In the genomic region with DNA sequence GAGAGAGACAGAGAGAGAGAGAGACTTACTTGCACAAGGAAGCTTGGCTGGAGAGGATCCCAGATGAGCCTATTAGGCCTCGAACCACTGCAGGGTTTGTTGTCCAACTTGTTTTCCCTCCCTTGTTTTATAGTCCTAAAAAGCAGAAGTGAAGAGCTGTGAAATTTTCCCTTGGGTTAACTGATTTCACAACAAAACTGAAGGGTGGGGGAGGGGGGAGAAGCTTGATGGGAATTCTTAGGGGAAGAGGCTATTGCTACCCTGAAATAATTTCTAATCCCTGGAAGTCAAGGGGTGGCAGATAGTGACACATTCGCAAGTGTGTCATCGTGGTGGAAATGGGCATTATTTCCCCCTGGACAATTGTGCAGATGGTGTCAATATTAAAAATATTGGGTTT, we compare ENCODE assay signal across 30 mouse cellular contexts. TPM values are rescaled to one million over a fixed set of nuclear protein-coding genes. Genes with fewer than 3 reads are reported as not detected.
A peak's percentile ranks its signal among the peaks of the same experiment; 100 is the strongest.
DNase-seq lines count a peak whose midpoint lies in the region; ATAC-seq and TF ChIP-seq lines count a peak whose summit lies in the region.
"Had no signal": no experiment of that assay in that cellular context is flagged by ENCODE, and none has a peak within 500 bp of the region (broad histone marks: within the 10 kb centered on the region; RNA-seq: fewer than 3 reads in every experiment).

A gene (minus strand): TSS at position 101 of the 400 bp plus-strand sequence.

- H3K4me3 ChIP-seq in heart, embryonic 10.5 days, result no peak within 1 kb of the TSS
- peak within 1 kb of the TSS; percentile 2; the same call in 1 of the 2 replicates for H3K4me3 ChIP-seq in spleen, adult 2 months (ENCODE audit: extremely low read depth, insufficient read depth, insufficient read length)
- H3K4me3 ChIP-seq in megakaryocyte, embryonic 14.5 days (replicated peaks), result peak within 1 kb of the TSS; percentile 87
- H3K4me3 ChIP-seq in midbrain, embryonic 15.5 days, result no peak within 1 kb of the TSS
- H3K4me3 ChIP-seq: embryonic facial prominence, embryonic 12.5 days; forebrain, embryonic 12.5 days; hindbrain, embryonic 13.5 days; limb, embryonic 12.5 days; midbrain, embryonic 13.5 days; myocyte; neural tube, embryonic 13.5 days had no signal

- DNase-seq in heart, embryonic 10.5 days (ENCODE audit: low spot score), result peak; percentile 3
- DNase-seq in heart, postnatal 10 days, result no peak
- no peak for DNase-seq in spleen, adult 2 months (ENCODE audit: low read depth in 1 of 2, low spot score in 2 of 2)
- no peak for DNase-seq in spleen, postnatal 10 days (ENCODE audit: low spot score in 2 of 2)
- no peak for DNase-seq in lung, postnatal 4 days
- DNase-seq in kidney, adult 8-10 months, result no peak
- DNase-seq: adrenal gland, postnatal 36 days; cerebellum, adult 18-20 months; cerebellum, postnatal 14 days; gastrocnemius, postnatal 36 days; heart, postnatal 36 days; kidney, adult 18-20 months; kidney, postnatal 25 days; layer of hippocampus, postnatal 36 days; right cerebral cortex, adult 18-20 months; right cerebral cortex, postnatal 4 days had no signal

- H3K27me3 ChIP-seq in heart, embryonic 10.5 days (ENCODE audit: insufficient read depth, poor library complexity, severe bottlenecking), result no peaks in the 10 kb centered on the region
- H3K27me3 ChIP-seq in spleen, adult 2 months (ENCODE audit: control insufficient read depth, insufficient read depth, low read length), result no peaks in the 10 kb centered on the region
- no peaks in the 10 kb centered on the region for H3K27me3 ChIP-seq in megakaryocyte, embryonic 14.5 days (replicated peaks)
- H3K27me3 ChIP-seq in midbrain, embryonic 15.5 days (replicated peaks), result no peaks in the 10 kb centered on the region
- H3K27me3 ChIP-seq: embryonic facial prominence, embryonic 12.5 days; forebrain, embryonic 12.5 days; hindbrain, embryonic 13.5 days; limb, embryonic 12.5 days; midbrain, embryonic 13.5 days; neural tube, embryonic 13.5 days; Patski had no signal

- 86% methylated on average over 3 of the region's 3 CpGs for WGBS in heart, embryonic 10.5 days
- WGBS in spleen, adult 2 months, result 69% methylated on average over 3 of the region's 3 CpGs
- WGBS in midbrain, embryonic 15.5 days, result 92% methylated on average over 3 of the region's 3 CpGs

- H3K27ac ChIP-seq in heart, embryonic 10.5 days, result no peak within 1 kb of the TSS
- no peak within 1 kb of the TSS for H3K27ac ChIP-seq in spleen, adult 2 months (ENCODE audit: insufficient read depth, low read length)
- no peak within 1 kb of the TSS for H3K27ac ChIP-seq in midbrain, embryonic 15.5 days
- H3K27ac ChIP-seq: embryonic facial prominence, embryonic 12.5 days; forebrain, embryonic 12.5 days; hindbrain, embryonic 13.5 days; limb, embryonic 12.5 days; midbrain, embryonic 13.5 days; neural tube, embryonic 13.5 days had no signal

- no peak within 1 kb of the TSS for H3K4me2 ChIP-seq in midbrain, embryonic 15.5 days
- H3K4me2 ChIP-seq: embryonic facial prominence, embryonic 12.5 days; forebrain, embryonic 12.5 days; hindbrain, embryonic 13.5 days; limb, embryonic 12.5 days; midbrain, embryonic 13.5 days; neural tube, embryonic 13.5 days had no signal

- TF ChIP-seq POLR2A in spleen, adult 2 months (IDR thresholded peaks at IDR 0.05; ENCODE audit: low read depth, low read length), result no peak

- intact Hi-C loops in heart, postnatal 10 days (cut with DNase I), result no loop called here

- ATAC-seq in midbrain, embryonic 15.5 days (replicated peaks), result no peak
- ATAC-seq: CD4-positive, CD25-positive, alpha-beta regulatory T cell, adult 4 months; lung, postnatal 0 days; midbrain, embryonic 13.5 days; Patski had no signal

- no peak within 1 kb of the TSS for H3K9ac ChIP-seq in midbrain, embryonic 15.5 days
- H3K9ac ChIP-seq: embryonic facial prominence, embryonic 12.5 days; forebrain, embryonic 12.5 days; hindbrain, embryonic 13.5 days; limb, embryonic 12.5 days; midbrain, embryonic 13.5 days; neural tube, embryonic 13.5 days had no signal

- H3K36me3 ChIP-seq in heart, embryonic 10.5 days, result no peaks in the 10 kb centered on the region
- no peaks in the 10 kb centered on the region for H3K36me3 ChIP-seq in spleen, adult 2 months (ENCODE audit: control insufficient read depth, insufficient read depth, low read length)
- H3K36me3 ChIP-seq in megakaryocyte, embryonic 14.5 days (replicated peaks; ENCODE audit: low read length), result peaks cover 58% of the 10 kb centered on the region
- H3K36me3 ChIP-seq in midbrain, embryonic 15.5 days (replicated peaks), result no peaks in the 10 kb centered on the region
- H3K36me3 ChIP-seq: embryonic facial prominence, embryonic 12.5 days; forebrain, embryonic 12.5 days; hindbrain, embryonic 13.5 days; limb, embryonic 12.5 days; midbrain, embryonic 13.5 days; neural tube, embryonic 13.5 days had no signal

- no peaks in the 10 kb centered on the region for H3K9me3 ChIP-seq in heart, embryonic 10.5 days
- H3K9me3 ChIP-seq in megakaryocyte, embryonic 14.5 days, result no peaks in the 10 kb centered on the region
- H3K9me3 ChIP-seq in midbrain, embryonic 15.5 days, result no peaks in the 10 kb centered on the region
- H3K9me3 ChIP-seq: embryonic facial prominence, embryonic 12.5 days; forebrain, embryonic 12.5 days; hindbrain, embryonic 13.5 days; limb, embryonic 12.5 days; midbrain, embryonic 13.5 days; neural tube, embryonic 13.5 days had no signal

- H3K4me1 ChIP-seq in heart, embryonic 10.5 days, result no peaks in the 10 kb centered on the region
- peaks cover 8% of the 10 kb centered on the region; the same call in 1 of the 2 replicates for H3K4me1 ChIP-seq in spleen, adult 2 months (ENCODE audit: control insufficient read depth, insufficient read depth, insufficient read length)
- H3K4me1 ChIP-seq in megakaryocyte, embryonic 14.5 days, result peaks cover 94% of the 10 kb centered on the region
- no peaks in the 10 kb centered on the region for H3K4me1 ChIP-seq in midbrain, embryonic 15.5 days
- H3K4me1 ChIP-seq: embryonic facial prominence, embryonic 12.5 days; forebrain, embryonic 12.5 days; hindbrain, embryonic 13.5 days; limb, embryonic 12.5 days; midbrain, embryonic 13.5 days; neural tube, embryonic 13.5 days had no signal

- TF ChIP-seq CTCF in spleen, adult 2 months (IDR thresholded peaks at IDR 0.05; ENCODE audit: extremely low read depth, insufficient read depth, insufficient read length, insufficient replicate concordance), result no peak

RNA-seq across cellular contexts. Expression of the gene that starts here (rescaled TPM):
- polyA plus RNA-seq in heart, embryonic 10.5 days (2016; fragmentation: Nextera tagmentation; extraction: Ambion mirVana), result not detected in 2 replicates
- under 1 TPM; 0.25 to 0.34 TPM for total RNA-seq in heart, postnatal 10 days (2021)
- polyA plus RNA-seq in spleen, adult 2 months (2012; rRNA removed), result 5.8 and 6.4 TPM in 2 replicates
- polyA plus RNA-seq in megakaryocyte, embryonic 14.5 days (2012; ENCODE audit: insufficient read depth, low replicate concordance), result 2.2 and 4.8 TPM in 2 replicates
- not detected in 2 replicates for polyA plus RNA-seq in midbrain, embryonic 15.5 days (2015; fragmentation: Nextera tagmentation; extraction: Ambion mirVana)
- total RNA-seq: gastrocnemius, adult 18-20 months; gastrocnemius, postnatal 36 days; layer of hippocampus, postnatal 36 days; left cerebral cortex, postnatal 10 days had no signal
- polyA plus RNA-seq: embryonic facial prominence, embryonic 12.5 days; forebrain, embryonic 12.5 days; hindbrain, embryonic 13.5 days; limb, embryonic 12.5 days; midbrain, embryonic 13.5 days; Patski had no signal

Comparison
In these comparisons a context has a peak if more than half of its experiments do, and no peak if none do; other contexts are left out.
1. Peak in DNase-seq in heart, embryonic 10.5 days; RNA of the gene not detected or under 1 TPM.
2. H3K4me3 ChIP-seq: peak in spleen, adult 2 months (single experiment) and megakaryocyte, embryonic 14.5 days (single experiment); none in heart, embryonic 10.5 days (single experiment) and midbrain, embryonic 15.5 days (single experiment).